Mouse (Mus musculus) lung, postnatal 0 days (tissue): ENCODE results near the gene Arhgap24.

Experiments used
- CTCF ChIP-seq: IDR thresholded peaks from 2 replicates; pipeline ENCODE4 v1.5.1; 2016; ENCODE audit warnings: antibody characterized with exemption, mild to moderate bottlenecking
- EP300 ChIP-seq: IDR thresholded peaks from 2 replicates; pipeline ENCODE4 v1.6.1; 2016; ENCODE audit warnings: antibody characterized with exemption, mild to moderate bottlenecking, control low read depth

DNA sequence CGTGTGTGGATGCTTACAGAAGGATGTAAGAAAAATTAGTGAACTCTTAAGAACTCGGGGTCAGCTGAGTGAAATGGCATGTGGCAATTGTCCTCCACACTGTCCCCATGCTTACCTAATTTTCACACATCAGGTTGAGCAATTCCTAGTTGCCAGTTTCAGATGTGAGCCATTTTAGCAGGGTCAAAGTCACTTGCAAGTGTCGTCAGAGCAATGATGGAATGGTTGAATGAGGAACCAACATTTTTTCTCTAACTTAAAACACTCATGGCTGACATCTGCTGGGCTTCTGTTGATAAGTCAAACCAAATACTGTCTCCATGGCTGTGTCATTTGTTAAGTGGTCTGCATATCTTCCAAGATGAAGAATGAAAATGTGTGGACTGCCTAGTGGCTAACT is 56.6 kb downstream of the Arhgap24 start:
- TF ChIP-seq CTCF: no peak
- TF ChIP-seq EP300: no peak
